Mouse (Mus musculus): Measurements from ENCODE around the gene Rpl6.
"Not testable (repeated sequence)": the region's sequence is repeated elsewhere in the genome, so short reads cannot be mapped to it uniquely, and the experiment has no call there.

The Rpl6 gene

DNA sequence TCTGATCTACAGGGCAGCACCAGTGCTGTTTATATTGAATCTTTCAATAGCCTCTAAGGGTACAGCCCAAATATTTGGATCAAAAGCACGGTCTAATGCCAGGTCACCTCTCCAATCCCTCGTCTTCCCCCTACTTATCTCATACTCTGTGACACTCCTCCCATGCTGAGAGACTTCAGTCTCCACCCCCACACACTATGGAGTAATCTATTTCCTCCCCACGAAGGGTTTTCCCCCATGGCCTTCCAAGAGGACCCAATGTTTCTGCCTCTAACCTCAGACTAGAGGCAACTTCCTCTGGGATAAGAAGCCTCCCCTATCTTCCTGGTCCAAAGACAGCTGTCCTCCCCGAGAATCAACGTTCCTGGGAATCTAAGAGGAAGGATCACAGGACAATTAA lies 7.5 kb upstream of the Rpl6 start:
- DNase-seq (ENCODE audit: extremely low spot score) = no peak

DNA sequence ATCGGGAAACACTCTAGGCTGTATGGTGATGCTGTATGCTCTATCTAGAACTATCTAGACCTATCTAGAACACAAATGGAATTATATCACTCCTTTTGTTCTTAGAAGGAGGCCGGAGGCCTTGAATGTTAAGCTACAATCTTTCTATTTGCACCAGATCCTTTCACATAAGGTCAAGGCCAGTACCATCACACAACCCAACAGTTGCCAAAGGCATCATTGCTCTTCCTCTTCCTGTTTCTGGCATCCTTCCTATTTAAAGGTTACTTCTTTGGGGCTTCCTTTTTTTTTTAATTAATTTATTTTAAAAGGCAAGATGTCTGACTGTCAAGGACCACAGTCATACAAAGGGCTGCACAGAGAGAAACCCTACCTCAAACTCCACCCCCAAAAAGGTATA lies 6.9 kb upstream of the Rpl6 start:
- DNase-seq (ENCODE audit: extremely low spot score) = no peak

DNA sequence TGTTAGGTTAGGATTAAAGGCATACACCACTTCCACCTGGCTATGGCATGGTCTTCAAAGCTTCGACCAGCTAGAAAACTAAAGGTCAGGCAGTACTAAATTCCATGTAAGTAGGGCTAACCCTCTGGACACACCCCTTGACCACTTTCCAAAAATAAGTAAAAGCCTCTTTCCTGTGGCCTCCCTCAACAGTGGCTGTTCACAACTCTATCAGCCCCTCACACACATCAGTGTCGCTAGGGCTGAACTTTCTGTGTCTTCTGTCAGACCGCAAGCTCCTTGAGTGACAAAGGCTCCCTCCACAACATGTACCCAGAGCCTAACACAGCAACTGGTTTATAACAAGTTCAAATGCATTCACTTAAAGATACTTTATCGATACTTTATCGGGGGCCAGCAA lies 5.9 kb upstream of the Rpl6 start:
- no peak for DNase-seq (ENCODE audit: extremely low spot score)

- no peak for DNase-seq (ENCODE audit: extremely low spot score)
Measured at GRCm38 (mm10) chr5:121201739-121202138, 2.5 kb upstream of the Rpl6 start.

DNA sequence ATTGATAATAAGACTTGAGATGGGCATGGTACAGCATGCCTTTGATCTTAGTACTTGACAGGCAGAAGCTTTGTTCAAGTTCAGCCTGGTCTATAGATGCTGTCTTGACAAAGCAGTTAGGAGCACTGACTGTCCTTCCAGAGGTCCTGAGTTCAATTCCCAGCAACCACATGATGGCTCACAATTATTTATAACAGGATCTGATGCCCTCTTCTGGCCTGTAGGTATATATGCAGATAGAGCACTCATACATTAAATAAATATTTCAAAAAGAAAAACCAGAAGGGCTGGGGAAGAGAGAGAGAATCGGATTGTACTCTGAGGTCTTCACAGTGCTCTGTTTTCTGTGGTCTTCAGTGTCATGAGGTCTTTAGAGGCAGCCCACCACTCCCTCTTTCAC lies 1.8 kb upstream of the Rpl6 start:
- DNase-seq (ENCODE audit: extremely low spot score) = no peak

DNA sequence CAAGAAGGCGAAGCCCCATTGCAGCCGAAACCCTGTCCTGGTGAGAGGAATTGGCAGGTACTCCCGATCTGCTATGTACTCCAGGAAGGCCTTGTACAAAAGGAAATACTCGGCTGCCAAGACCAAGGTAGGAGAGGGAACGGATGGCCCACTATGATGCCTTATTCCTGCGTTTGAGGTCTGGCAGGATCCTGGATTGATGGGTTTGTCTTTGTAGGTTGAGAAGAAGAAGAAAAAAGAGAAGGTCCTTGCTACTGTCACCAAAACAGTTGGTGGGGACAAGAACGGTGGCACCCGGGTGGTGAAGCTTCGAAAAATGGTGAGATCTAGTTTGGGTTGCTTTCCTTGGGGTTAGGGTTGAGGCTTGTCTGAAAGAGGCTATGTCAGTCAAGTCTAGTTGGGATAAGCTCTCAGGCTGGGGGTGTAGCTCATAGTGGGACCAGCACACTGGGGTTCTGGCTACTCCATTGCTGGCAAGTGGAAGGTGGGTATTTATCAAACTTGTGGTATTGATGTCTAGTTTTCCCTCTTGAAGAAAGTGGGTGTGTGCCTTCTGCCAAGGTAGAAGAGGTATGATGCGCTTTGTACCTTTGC lies 1.4 kb downstream of the Rpl6 start:
- DNase-seq (ENCODE audit: extremely low spot score) = not testable (repeated sequence)

- no peak for DNase-seq (ENCODE audit: extremely low spot score)
Measured at GRCm38 (mm10) chr5:121206540-121206939, 2.3 kb downstream of the Rpl6 start.

DNA sequence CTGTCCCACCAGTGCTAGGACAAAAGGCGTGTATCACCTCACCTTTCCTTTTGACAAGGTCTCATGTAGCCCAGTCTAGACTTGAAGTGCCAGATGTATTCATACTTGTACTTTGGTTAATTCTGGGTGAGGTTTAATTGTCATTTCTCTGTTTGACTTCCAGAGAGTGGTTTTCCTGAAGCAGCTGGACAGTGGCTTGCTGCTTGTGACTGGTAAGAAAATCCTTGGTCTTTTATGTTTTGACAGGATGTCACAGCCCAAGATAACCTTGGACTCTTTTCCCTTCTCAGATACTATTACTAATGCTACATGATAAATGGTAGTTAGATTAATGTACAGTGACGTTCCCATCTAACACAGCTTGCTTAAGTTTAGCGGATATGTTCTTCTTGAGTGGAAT lies 2.7 kb downstream of the Rpl6 start:
- no peak for DNase-seq (ENCODE audit: extremely low spot score)

GRCm38 (mm10) chr5:121209755-121210600 lies 5.7 kb downstream of the Rpl6 start:
- no peak for DNase-seq (ENCODE audit: extremely low spot score)

DNA sequence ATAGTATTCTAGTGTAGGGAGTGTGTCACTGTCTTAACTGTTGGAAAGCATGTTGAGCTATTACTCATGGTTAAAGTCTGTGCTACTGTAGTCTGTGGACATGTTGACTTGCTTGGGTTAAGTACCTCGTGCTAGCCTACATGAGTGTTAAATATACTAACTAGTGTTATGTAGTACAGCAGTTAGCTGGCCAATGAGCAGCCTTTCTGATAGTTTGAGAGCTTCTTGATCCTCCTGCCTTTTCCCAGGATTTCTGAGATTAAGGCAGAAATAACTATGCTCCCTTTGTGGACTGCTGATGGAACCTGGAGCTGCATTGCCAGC lies 6.3 kb downstream of the Rpl6 start:
- no peak for DNase-seq (ENCODE audit: extremely low spot score)

GRCm38 (mm10) chr5:121212108-121212507 lies 7.8 kb downstream of the Rpl6 start:
- DNase-seq (ENCODE audit: extremely low spot score) = no peak

DNA sequence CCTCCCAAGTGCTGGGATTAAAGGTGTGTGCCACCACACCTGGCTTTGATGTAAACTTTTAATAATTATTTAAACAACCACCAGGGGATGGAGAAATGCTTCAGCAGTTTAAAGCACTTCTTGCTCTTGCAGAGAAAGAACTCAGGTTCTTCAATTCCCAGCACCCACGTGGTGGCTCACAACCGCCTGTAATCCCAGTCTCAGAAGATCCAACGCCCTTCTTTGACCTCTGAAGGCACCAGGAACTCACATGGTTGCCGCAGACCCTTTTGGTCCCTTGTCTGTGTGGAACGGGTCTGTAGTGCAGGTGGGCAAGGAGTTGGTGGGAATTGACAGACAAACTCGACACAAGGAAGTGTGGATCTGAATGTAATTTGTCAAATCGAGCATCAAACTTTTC lies 10.4 kb downstream of the Rpl6 start:
- no peak for DNase-seq (ENCODE audit: extremely low spot score)

DNA sequence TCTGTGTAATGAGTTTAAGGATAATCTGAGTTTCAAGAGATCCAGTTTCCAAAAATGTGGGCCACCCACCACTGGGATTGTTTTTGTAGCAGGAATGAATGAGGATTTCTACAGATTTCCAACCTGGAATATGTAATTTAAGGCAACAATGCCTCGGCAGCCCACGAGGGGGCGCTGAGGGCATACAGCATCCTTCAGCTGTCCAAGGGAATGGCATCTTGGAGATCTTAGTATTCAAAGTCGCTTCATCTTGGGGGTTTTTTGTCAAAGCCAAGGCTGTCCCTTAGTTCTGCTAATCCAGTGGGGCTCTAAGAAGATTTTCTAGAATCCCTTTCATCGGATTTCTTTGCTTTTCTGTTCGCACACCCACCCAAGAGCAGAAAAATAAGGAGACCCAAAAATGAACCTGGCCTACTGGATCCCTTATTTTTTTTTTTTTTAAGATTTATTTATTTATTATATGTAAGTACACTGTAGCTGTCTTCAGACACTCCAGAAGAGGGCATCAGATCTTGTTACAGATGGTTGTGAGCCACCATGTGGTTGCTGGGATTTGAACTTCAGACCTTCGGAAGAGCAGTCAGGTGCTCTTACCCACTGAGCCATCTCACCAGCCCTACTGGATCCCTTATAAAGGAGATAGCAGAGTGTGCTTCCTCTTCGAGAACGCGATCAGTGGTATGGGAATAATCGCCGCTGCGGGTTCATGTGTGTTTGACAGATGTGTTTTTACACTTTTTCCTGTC lies 11.3 kb downstream of the Rpl6 start:
- DNase-seq (ENCODE audit: extremely low spot score) = peak; percentile 61

DNA sequence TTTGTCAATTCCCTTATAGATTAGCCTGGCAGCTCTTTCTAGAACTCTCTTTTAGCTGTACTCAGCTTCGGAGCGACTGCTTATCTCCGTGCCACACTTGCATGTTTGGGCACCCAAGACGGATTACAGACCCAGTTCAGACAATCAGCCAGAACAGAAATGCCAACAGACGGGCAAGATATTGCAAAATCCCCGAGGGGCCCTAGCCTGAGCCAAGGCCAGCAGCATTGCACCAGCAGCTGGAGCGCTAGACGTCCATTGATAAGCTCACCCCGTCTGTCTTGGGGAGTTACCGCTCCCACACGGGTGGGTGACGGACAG lies 11.8 kb downstream of the Rpl6 start:
- no peak for DNase-seq (ENCODE audit: extremely low spot score)

DNA sequence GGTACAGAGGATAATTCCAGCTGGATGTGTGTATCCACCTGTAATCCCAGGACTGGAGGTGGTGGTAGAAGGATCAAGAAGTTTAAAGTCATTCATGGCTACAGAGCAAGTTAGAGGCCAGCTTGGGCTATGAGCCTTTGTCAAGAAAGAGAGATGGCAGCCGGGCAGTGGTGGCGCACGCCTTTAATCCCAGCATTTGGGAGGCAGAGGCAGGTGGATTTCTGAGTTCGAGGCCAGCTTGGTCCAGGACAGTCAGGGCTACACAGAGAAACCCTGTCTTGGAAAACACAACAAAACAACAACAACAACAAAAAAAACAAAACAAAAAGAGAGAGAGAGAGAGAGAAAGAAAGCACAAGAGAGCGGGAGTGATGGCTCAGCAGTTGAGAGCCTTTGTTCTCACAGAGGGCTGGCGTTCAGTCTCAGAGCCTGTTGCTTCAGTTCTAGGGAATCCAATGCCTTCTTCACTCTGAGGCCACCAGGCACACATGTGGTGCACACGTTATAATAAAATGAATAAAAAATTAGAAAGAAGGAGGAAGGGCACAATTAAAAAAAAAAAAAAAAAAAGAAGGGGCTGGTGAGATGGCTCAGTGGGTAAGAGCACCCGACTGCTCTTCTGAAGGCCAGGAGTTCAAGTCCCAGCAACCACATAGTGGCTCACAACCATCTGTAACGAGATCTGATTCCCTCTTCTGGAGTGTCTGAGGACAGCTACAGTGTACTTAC lies 12.5 kb downstream of the Rpl6 start:
- DNase-seq (ENCODE audit: extremely low spot score) = not testable (repeated sequence)

GRCm38 (mm10) chr5:121217313-121217634 lies 13.0 kb downstream of the Rpl6 start:
- DNase-seq (ENCODE audit: extremely low spot score) = no peak

DNA sequence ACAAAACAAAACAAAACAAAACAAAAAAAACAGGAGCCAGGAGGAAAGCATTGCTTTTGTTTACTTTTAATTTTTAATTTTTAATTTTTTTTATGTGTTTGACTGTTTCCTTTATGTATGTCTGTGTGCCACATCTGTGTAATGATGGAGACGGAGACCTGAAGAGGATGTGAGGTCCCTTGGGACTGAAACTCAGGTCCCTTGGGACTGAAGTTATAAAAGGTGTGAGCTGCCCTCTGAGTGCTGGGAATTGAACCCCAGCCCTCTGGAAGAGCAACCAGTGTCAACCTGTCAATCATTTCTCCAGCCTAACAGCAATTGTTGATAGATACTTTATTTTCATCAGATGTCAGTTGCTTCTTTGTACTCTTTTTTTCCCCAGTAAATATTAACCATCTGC lies 14.9 kb downstream of the Rpl6 start:
- no peak for DNase-seq (ENCODE audit: extremely low spot score)

DNA sequence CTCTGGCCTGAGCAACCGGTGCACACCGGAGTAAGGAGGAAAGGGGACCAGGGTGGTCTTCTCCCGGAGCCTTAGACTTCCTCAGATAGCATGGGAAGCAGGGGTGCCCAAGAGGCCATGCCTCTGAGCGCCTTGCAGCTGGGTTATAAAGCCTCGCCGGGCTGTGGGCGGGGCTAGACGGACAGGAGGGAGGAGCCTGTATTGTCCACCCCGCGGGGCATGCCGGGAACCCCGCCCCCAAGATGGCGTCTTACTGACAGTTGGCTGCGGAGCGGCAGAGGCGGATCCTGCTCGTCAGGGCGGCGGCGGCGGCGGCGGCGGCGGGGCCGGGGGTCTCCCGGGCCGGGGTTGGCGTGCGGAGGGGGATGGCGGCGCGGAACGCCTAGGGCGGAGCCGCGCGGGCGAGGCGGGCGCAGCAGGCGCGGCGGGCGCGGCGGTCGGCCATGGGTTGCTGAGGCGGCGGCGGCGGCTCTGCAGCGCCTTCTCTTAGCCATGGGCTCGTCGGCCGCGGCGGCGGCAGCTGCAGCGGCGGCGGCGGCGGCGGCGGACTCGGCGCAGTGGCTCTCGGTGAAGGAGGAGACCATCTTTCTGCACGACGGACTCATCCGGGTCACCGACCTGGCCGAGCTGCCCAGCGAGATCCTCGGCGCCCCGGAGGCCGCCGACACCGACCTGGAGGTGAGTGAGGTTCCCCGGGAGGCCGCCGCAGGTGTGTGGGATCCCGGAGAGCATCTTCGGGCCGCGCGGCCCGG lies 15.9 kb downstream of the Rpl6 start, which contains the start of gene Hectd4:
Gene Hectd4 (plus strand): TSS at position 240 of the 752 bp plus-strand sequence.
- peak; percentile 98 for DNase-seq (ENCODE audit: extremely low spot score)

GRCm38 (mm10) chr5:121220732-121221301 lies 16.5 kb downstream of the Rpl6 start:
- DNase-seq (ENCODE audit: extremely low spot score) = peak; percentile 51

DNA sequence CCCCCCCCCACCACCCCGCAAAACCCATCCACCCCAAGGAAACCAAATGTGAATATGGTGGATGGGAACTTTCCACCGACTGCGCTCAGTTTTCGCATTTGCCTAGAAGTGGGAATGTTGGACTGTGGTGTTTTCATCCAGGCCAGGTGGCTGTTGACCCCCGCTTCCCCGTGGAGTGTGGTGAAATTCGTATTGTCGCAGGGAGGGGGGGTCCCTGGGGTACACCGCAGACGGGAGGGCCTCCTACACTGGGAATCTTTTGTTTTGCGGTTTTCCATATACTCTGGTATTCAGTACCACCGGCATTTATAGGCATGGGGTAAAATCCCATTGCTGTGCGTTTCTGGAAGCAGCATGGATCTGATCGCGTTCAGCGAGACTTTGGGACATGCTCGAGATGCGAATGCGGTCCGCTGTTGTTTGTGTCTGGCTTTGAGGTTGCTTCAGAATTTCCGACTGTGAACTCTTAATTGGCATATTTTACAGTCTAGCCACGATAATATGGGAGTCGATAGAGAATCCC lies 17.1 kb downstream of the Rpl6 start:
- no peak for DNase-seq (ENCODE audit: extremely low spot score)

- not testable (repeated sequence) for DNase-seq (ENCODE audit: extremely low spot score)
Measured at GRCm38 (mm10) chr5:121224020-121224419, 19.7 kb downstream of the Rpl6 start.
